In the genomic region with DNA sequence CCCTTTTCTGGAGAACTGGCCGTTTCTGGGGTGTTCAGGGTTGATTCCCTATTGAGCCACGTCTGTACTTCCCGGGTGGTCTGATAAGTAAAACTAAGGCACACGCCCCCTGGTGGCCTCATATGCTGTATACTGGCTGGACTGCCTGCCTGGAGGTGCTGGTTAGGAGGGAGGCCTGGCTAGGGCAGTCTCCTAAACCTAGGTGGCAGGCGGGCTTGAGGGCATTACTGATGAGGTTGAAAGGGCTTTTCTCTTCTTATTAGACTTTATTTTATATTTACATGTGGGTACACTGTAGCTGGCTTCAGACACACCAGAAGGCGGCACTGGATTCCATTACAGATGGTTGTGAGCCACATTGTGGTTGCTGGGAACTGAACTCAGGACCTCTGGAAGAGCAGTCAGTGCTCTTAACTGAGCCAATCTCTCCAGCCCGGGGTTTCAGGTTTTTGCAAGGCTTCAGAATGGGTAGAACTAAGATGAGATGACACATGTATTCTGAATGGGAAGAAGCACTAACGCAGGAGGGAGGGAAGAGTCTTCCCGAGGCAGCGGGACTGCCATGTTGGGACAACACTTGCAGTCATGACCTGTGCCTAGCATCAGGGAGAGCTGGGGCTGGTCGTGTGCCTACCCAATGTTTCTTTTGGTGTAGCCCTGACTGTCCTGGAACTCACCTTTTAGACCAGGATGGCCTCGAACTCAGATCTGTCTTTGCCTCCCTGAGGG, we compare ENCODE assay signal across 8 mouse cellular contexts. TPM values are rescaled to one million over a fixed set of nuclear protein-coding genes. Genes with fewer than 3 reads are reported as not detected.
A peak's percentile ranks its signal among the peaks of the same experiment; 100 is the strongest.
DNase-seq lines count a peak whose midpoint lies in the region; ATAC-seq lines count a peak whose summit lies in the region.

No protein-coding gene starts in this region.

- DNase-seq in CD4-positive, CD25-positive, alpha-beta regulatory T cell, adult 2 months (ENCODE audit: low read depth, low spot score) = peak; percentile 89
- peak; percentile 69 to 81 for DNase-seq in CD8-positive naive resting alpha-beta T cell, adult 2 months (ENCODE audit: low read depth in 2 of 2, low spot score in 2 of 2)
- DNase-seq in c-Kit-positive CD71-positive TER-119-positive erythroid progenitor cells, embryonic 14.5 days (ENCODE audit: low spot score) = peak; percentile 86
- peak; percentile 55 for DNase-seq in gastrocnemius, postnatal 25 days
- DNase-seq in kidney, postnatal 14 days = peak; percentile 85
- DNase-seq in lung, postnatal 25 days (ENCODE audit: low spot score) = peak; percentile 69
- peak; percentile 67 to 89 for DNase-seq in spleen, postnatal 10 days (ENCODE audit: low spot score in 2 of 2)

- ATAC-seq in CD4-positive, CD25-positive, alpha-beta regulatory T cell, adult 4 months = no peak

RNA-seq across cellular contexts. Expression of gene Slc5a5, which starts 1.3 kb away (rescaled TPM):
- polyA plus RNA-seq in CD4-positive, CD25-positive, alpha-beta regulatory T cell, adult 4 months (2017; shearing (Covaris generic)) = not detected
- total RNA-seq in gastrocnemius, postnatal 25 days (2021) = not detected

RNA-seq across cellular contexts. Expression of gene Rpl18a, which starts 3.4 kb away (rescaled TPM):
- over 10,000 TPM in 1 of 2 experiments, 1,000 to 10,000 TPM in 1; 9,999 to 11,110 TPM for polyA plus RNA-seq in CD4-positive, CD25-positive, alpha-beta regulatory T cell, adult 4 months (2017; shearing (Covaris generic))
- total RNA-seq in gastrocnemius, postnatal 25 days (2021) = 100 to 1,000 TPM; 829 to 878 TPM

RNA-seq across cellular contexts. Expression of gene Map1s, which starts 11.9 kb away (rescaled TPM):
- 10 to 100 TPM; 13.8 to 17.2 TPM for polyA plus RNA-seq in CD4-positive, CD25-positive, alpha-beta regulatory T cell, adult 4 months (2017; shearing (Covaris generic))
- total RNA-seq in gastrocnemius, postnatal 25 days (2021) = 10 to 100 TPM; 11.6 to 11.7 TPM

RNA-seq across cellular contexts. Expression of gene Ccdc124, which starts 20.1 kb away (rescaled TPM):
- polyA plus RNA-seq in CD4-positive, CD25-positive, alpha-beta regulatory T cell, adult 4 months (2017; shearing (Covaris generic)) = 10 to 100 TPM; 61.0 to 62.7 TPM
- 10 to 100 TPM; 58.3 to 58.8 TPM for total RNA-seq in gastrocnemius, postnatal 25 days (2021)

RNA-seq across cellular contexts. Expression of gene Kcnn1, which starts 30.8 kb away (rescaled TPM):
- polyA plus RNA-seq in CD4-positive, CD25-positive, alpha-beta regulatory T cell, adult 4 months (2017; shearing (Covaris generic)) = not detected
- total RNA-seq in gastrocnemius, postnatal 25 days (2021) = 10 to 100 TPM; 11.8 to 14.4 TPM
